Mouse (Mus musculus) neural tube, embryonic 11.5 days (tissue): ENCODE results near the gene Cc2d1a. TPM values are rescaled to one million over a fixed set of nuclear protein-coding genes. Genes with fewer than 3 reads are reported as not detected.
A peak's percentile ranks its signal among the peaks of the same experiment; 100 is the strongest.

Experiments
- ATAC-seq: fragments of 200-750 bp; cut with Nextera tagmentation; 2 replicates; pipeline ENCODE4 v1.8.0; 2017; ENCODE audit warnings: moderate number of reproducible peaks, mild to moderate bottlenecking, moderate TSS enrichment, moderate library complexity; ENCODE audit not compliant: insufficient read depth, low FRiP score, low TSS enrichment
- DNase-seq: peaks from one replicate; pipeline ENCODE4 v3.0.0-alpha.2; 2015; ENCODE audit warnings: low spot score
- H3K27ac ChIP-seq: fragments of 300-500 bp; sonication (generic); 2 replicates; pipeline ENCODE4 v1.5.1; 2014; ENCODE audit warnings: low read depth, mild to moderate bottlenecking, low read length
- H3K27me3 ChIP-seq: fragments of 300-500 bp; sonication (generic); 2 replicates; pipeline ENCODE4 v1.6.1; 2014; ENCODE audit warnings: mild to moderate bottlenecking, low read length, mixed read lengths; ENCODE audit not compliant: control insufficient read depth, insufficient read depth
- H3K36me3 ChIP-seq: fragments of 300-500 bp; sonication (generic); 2 replicates; pipeline ENCODE4 v1.6.1; 2014; ENCODE audit warnings: mild to moderate bottlenecking, low read length, moderate library complexity, mixed read lengths; ENCODE audit not compliant: control insufficient read depth, insufficient read depth
- H3K4me1 ChIP-seq: fragments of 300-500 bp; sonication (generic); 2 replicates; pipeline ENCODE4 v1.6.1; 2014; ENCODE audit warnings: low read length, mixed read lengths; ENCODE audit not compliant: control insufficient read depth, insufficient read depth
- H3K4me2 ChIP-seq: fragments of 300-500 bp; sonication (generic); 2 replicates; pipeline ENCODE4 v1.6.1; 2014; ENCODE audit warnings: low read depth, mild to moderate bottlenecking, moderate library complexity
- H3K4me3 ChIP-seq: fragments of 300-500 bp; sonication (generic); 2 replicates; pipeline ENCODE4 v1.5.1; 2014; ENCODE audit warnings: low read depth, low read length
- H3K9ac ChIP-seq: fragments of 300-500 bp; sonication (generic); 2 replicates; pipeline ENCODE4 v1.6.1; 2014; ENCODE audit warnings: mild to moderate bottlenecking, low read length
- H3K9me3 ChIP-seq: fragments of 300-500 bp; sonication (generic); 2 replicates; pipeline ENCODE4 v1.6.1; 2016; ENCODE audit warnings: low read length; ENCODE audit not compliant: control insufficient read depth
- WGBS: fragments of 180-500 bp; shearing (Covaris S2); extraction: QIAGEN DNeasy Blood & Tissue Kit; methylation state at CpG from one replicate; pipeline ENCODE4 v1.1.7; 2014; 5-methylcytosine and 5-hydroxymethylcytosine counted together
- polyA plus RNA-seq: library from polyadenylated mRNA; unstranded; fragments of >200 nt; fragmentation: Nextera tagmentation; extraction: Ambion mirVana; gene quantifications from 2 replicates; pipeline ENCODE4 v1.2.1, GENCODE M21; 2014

Cc2d1a gene
- polyA plus RNA-seq, 1 experiment from 2014 or later = 11.2 TPM

DNA sequence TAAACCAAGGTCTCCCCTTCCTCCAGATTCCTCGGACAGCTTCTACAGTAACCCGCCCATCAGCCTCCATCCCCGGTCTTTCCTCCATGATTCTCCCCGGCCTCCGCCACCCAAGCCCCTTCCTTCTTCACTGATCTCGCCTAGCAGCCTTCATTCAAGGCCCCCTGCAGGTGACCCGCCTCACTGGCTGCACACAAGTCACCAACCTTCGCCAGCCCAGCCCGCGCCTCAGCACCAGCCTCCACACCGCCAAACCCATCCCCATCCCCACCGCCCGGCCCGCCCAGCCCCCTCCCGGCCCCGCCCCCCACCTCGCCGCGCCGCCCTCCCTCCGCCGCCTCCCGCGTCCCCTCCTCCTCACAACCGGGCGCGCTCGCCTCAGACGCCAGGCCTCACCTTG lies 43.5 kb downstream of the Cc2d1a start:
- peaks cover 12% of the 10 kb centered on the region for H3K4me1 ChIP-seq
- peak overlapping the region; percentile 64 for H3K4me3 ChIP-seq
- peak overlapping the region; percentile 80 for H3K4me2 ChIP-seq
- peak; percentile 84 for ATAC-seq
- DNase-seq = peak; percentile 79
- H3K9me3 ChIP-seq = no peaks in the 10 kb centered on the region
- H3K9ac ChIP-seq = peak overlapping the region; percentile 74
- H3K27me3 ChIP-seq = no peaks in the 10 kb centered on the region
- 0% methylated on average over 14 of the region's 29 CpGs for WGBS
- peak overlapping the region; percentile 75 for H3K27ac ChIP-seq
- peaks cover 5% of the 10 kb centered on the region for H3K36me3 ChIP-seq

DNA sequence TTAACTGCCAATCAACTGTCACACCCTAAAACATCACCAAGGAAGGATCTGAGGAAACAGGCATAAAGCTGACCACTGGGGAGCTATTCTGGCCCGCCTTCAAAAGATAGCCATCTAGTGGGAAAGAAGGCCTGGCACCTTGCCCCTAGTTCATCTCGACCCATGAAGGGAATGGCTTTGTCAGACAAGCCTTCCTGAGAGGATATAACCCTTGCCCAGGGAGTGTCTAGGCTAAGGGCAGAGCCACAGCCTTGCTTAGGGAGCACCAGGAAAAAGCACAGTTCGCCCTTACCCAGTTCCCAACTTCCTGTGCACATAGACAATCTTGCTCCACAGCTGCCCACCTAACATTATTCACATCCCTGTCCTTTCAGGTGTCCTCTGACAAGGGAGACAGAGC lies 44.1 kb downstream of the Cc2d1a start:
- DNase-seq = no peak
- H3K4me2 ChIP-seq = peak overlapping the region; percentile 80
- peak overlapping the region; percentile 64 for H3K4me3 ChIP-seq
- H3K27me3 ChIP-seq = no peaks in the 10 kb centered on the region
- H3K9ac ChIP-seq = peak overlapping the region; percentile 74
- peaks cover 12% of the 10 kb centered on the region for H3K4me1 ChIP-seq
- peak overlapping the region; percentile 75; the same call in 1 of the 2 replicates for H3K27ac ChIP-seq
- WGBS = 63% methylated on average over 3 of the region's 3 CpGs
- peaks cover 8% of the 10 kb centered on the region for H3K36me3 ChIP-seq
- no peaks in the 10 kb centered on the region for H3K9me3 ChIP-seq
- ATAC-seq = no peak

DNA sequence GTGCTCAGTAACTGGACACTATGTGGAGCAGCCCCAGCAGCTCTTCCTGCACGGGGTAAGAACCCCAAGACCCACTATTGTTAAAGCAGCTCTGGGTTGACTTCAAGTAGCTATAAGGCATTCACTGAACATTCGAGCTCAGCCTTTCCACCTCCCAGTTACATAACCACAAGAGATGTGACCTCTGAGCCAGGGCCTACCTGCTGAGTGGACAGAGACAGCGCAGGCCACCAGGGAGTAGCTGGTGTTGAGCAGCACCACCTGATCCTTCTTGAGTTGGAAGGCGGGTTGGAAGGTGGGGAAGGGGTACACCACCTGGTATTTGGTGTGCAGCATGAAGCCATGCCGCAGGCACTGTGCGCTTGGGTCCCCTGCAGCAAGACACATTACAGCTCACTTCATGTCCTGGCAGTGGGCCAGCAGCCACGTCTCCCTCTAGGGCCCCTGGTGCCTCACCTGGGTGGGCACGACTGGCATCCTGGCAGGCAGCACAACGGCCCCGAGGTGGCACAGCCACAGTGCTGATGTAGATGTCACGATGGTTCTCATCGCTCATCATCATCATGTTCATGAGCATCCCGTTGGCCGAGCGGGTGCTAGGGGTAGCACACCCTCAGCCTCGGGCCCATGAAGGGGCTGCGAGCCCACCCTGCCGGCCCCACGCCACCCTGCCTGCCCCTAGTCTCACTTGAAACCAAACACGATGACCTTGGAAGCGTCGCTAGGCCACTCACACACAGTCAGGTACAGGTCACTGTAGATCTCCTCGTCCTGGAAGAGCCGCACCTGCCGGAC lies 46.1 kb downstream of the Cc2d1a start:
- 93% methylated on average over 25 of the region's 25 CpGs for WGBS
- H3K4me1 ChIP-seq = peaks cover 12% of the 10 kb centered on the region
- no peak for ATAC-seq
- no peaks in the 10 kb centered on the region for H3K27me3 ChIP-seq
- no peak overlapping the region for H3K27ac ChIP-seq
- no peaks in the 10 kb centered on the region for H3K9me3 ChIP-seq
- no peak for DNase-seq
- no peak overlapping the region for H3K4me2 ChIP-seq
- H3K4me3 ChIP-seq = no peak overlapping the region
- H3K36me3 ChIP-seq = peaks cover 22% of the 10 kb centered on the region
- no peak overlapping the region for H3K9ac ChIP-seq

DNA sequence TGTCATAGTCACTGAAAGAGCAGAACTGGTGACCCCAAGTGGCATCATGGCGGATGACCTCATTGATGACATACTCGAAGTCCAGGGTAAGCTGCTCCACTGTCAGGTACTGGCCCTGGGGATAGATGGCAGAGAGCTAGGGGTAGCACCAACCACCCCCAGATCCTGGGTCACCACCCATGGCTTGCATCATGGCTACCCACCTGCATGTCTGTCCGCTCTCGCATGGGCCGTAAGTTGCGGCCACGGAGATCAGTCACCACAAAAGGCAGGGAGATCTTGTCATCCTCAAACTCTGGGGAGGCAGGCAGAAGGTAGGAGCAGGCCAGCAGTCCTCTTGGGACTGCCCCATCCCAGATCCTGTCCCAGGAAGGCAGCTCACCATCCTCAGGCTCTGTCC lies 49.4 kb downstream of the Cc2d1a start:
- peaks cover 33% of the 10 kb centered on the region for H3K36me3 ChIP-seq

DNA sequence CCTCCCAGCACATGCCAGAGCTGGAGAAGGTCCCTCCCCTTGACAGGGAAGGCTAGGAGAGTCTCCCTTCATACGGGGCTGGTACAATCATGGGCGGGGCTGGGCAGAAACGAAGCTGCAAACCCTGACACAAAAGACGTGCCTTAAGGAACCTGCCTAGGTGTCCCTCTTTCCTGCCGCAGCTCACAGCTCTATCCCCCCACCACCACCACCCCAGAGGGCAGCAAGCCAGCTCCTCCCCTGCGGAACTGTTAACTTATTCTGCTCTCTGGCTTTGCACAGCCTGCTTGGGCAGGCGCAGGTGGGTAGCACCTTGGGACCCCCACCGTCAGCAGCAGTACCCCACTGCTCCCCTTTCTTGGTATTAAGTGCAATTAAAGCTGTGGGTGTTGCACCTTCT lies 51.7 kb downstream of the Cc2d1a start:
- no peak for ATAC-seq
- Histone ChIP-seq H3K4me2 (no peak overlapping the region), H3K36me3 (peaks cover 35% of the 10 kb centered on the region), H3K9ac (no peak overlapping the region), H3K27me3 (no peaks in the 10 kb centered on the region), H3K4me1 (no peaks in the 10 kb centered on the region), H3K27ac (no peak overlapping the region), H3K4me3 (no peak overlapping the region), H3K9me3 (no peaks in the 10 kb centered on the region)
- DNase-seq = no peak
- 79% methylated on average over 8 of the region's 8 CpGs for WGBS

More for the DNA sequence above, 49.4 kb downstream of the Cc2d1a start:
- ATAC-seq = no peak
- no peak overlapping the region for H3K27ac ChIP-seq
- H3K9ac ChIP-seq = no peak overlapping the region
- no peaks in the 10 kb centered on the region for H3K9me3 ChIP-seq
- H3K4me2 ChIP-seq = no peak overlapping the region
- DNase-seq = no peak
- peaks cover 7% of the 10 kb centered on the region for H3K4me1 ChIP-seq
- H3K27me3 ChIP-seq = no peaks in the 10 kb centered on the region
- 91% methylated on average over 7 of the region's 7 CpGs for WGBS
- H3K4me3 ChIP-seq = no peak overlapping the region

DNA sequence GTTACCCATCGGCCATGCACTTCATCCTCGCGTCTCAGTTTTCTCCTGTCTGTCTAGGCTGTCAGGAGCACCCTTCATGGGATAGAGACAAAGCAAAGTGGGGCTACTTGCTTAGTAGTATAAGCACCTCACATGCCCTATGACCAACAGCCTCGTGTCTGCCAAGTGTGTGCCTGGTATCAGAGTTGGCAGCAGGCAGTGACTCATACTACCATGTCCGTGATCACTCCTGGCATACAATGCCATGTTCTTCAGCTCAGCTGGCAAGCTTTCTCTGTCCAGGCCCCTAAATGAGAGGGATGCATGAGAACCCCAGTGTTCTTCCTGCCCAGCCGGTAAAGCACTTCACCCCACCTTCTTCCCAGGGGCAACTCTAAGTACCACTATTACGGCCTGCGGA lies 57.2 kb downstream of the Cc2d1a start:
- Histone ChIP-seq H3K4me2 (no peak overlapping the region), H3K9me3 (no peaks in the 10 kb centered on the region), H3K4me3 (no peak overlapping the region), H3K4me1 (no peaks in the 10 kb centered on the region), H3K27me3 (no peaks in the 10 kb centered on the region), H3K9ac (no peak overlapping the region), H3K27ac (no peak overlapping the region), H3K36me3 (peaks cover 13% of the 10 kb centered on the region)
- ATAC-seq (no peak), DNase-seq (no peak)
- WGBS = 84% methylated on average over 8 of the region's 8 CpGs

DNA sequence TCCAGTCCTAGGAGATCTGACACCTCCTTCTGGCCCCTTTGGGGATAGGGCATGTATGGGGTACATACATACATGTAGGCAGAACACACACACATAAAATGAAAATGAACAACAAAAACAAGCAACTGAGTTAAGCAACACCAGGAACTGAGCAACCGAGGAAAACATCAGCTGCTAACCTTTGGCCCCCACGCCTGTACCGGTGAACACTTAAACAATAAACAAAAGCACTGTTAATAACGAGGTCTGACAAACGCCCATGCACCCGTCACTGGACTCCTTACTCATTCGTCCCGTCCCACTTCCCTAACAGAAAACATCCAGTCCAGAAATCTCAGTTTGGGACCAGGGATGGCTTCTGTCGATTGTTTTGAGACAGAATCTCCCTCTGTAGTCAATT lies 58.5 kb downstream of the Cc2d1a start:
- no peak for DNase-seq
- H3K4me3 ChIP-seq = no peak overlapping the region
- peaks cover 10% of the 10 kb centered on the region for H3K36me3 ChIP-seq
- H3K9me3 ChIP-seq = no peaks in the 10 kb centered on the region
- 86% methylated on average over 9 of the region's 9 CpGs for WGBS
- H3K4me2 ChIP-seq = no peak overlapping the region
- ATAC-seq = no peak
- no peaks in the 10 kb centered on the region for H3K27me3 ChIP-seq
- peaks cover 4% of the 10 kb centered on the region; the same call in 1 of the 2 replicates for H3K4me1 ChIP-seq
- no peak overlapping the region for H3K9ac ChIP-seq
- no peak overlapping the region for H3K27ac ChIP-seq

DNA sequence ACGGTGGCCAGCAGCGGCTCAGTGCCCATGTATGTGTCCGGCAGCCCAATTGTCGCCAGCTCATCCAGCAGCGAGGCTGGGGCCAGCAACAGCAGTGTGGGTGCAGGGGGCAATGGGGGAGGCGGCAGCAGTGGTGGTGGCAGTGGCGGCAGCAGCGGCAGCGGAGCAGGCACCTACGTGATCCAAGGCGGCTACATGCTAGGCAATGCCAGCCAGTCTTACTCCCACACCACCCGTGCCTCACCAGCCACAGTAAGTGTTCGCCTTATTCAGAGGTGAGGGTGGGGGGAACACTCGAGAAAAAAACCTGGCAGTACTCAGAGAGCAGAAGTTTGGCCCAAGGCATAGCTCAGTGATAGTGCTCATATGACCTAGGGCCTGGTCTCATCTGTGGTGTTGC lies 59.9 kb downstream of the Cc2d1a start:
- ATAC-seq = no peak
- Histone ChIP-seq H3K36me3 (peaks cover 12% of the 10 kb centered on the region), H3K9me3 (no peaks in the 10 kb centered on the region), H3K27me3 (no peaks in the 10 kb centered on the region), H3K4me2 (no peak overlapping the region), H3K4me3 (no peak overlapping the region), H3K4me1 (peaks cover 10% of the 10 kb centered on the region), H3K27ac (no peak overlapping the region), H3K9ac (no peak overlapping the region)
- WGBS = 94% methylated on average over 14 of the region's 14 CpGs
- DNase-seq = no peak

DNA sequence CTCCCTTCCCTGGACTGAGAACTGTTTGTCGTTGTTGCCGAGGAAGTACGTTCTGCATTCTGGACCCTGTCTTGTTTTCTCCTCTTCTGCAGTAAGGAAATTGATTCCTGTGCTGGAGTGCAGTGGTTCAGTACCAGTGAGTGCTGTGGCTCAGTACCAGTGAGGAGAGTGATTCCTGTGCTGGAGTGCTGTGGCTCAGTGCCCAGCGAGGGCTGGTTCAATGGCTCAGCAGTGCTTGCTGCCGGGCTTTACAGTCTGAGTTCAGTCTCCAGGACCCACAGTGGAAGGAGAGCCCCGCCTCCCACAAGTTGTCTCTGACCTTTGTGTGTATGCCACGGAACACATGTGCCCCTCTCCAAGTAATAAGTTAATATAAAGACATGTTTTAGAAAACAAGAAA lies 60.6 kb downstream of the Cc2d1a start:
- 89% methylated on average over 7 of the region's 7 CpGs for WGBS
- ATAC-seq = no peak
- DNase-seq = no peak
- Histone ChIP-seq H3K4me1 (peaks cover 10% of the 10 kb centered on the region), H3K27ac (no peak overlapping the region), H3K9ac (no peak overlapping the region), H3K4me3 (no peak overlapping the region), H3K36me3 (peaks cover 13% of the 10 kb centered on the region), H3K9me3 (no peaks in the 10 kb centered on the region), H3K27me3 (no peaks in the 10 kb centered on the region), H3K4me2 (no peak overlapping the region)
